Mouse (Mus musculus) heart, embryonic 11.5 days (tissue): Measurements from ENCODE around the gene Tenm2. TPM values are rescaled to one million over a fixed set of nuclear protein-coding genes. Genes with fewer than 3 reads are reported as not detected.

Experiments
- ATAC-seq: fragments of 200-750 bp; cut with Nextera tagmentation; replicated peaks from 2 replicates; pipeline ENCODE4 v1.8.0; 2017; ENCODE audit warnings: moderate library complexity; ENCODE audit not compliant: insufficient number of reproducible peaks, low FRiP score, low TSS enrichment
- H3K27ac ChIP-seq: fragments of 300-500 bp; sonication (generic); 2 replicates; pipeline ENCODE4 v1.5.1; 2014; ENCODE audit warnings: mild to moderate bottlenecking, low read depth, low read length
- H3K27me3 ChIP-seq: fragments of 300-500 bp; sonication (generic); 2 replicates; pipeline ENCODE4 v1.6.1; 2014; ENCODE audit warnings: mild to moderate bottlenecking, low read length, mixed read lengths; ENCODE audit not compliant: control insufficient read depth, insufficient read depth
- H3K36me3 ChIP-seq: fragments of 300-500 bp; sonication (generic); 2 replicates; pipeline ENCODE4 v1.6.1; 2014; ENCODE audit warnings: mild to moderate bottlenecking, low read length, moderate library complexity, mixed read lengths; ENCODE audit not compliant: control insufficient read depth, insufficient read depth
- H3K4me1 ChIP-seq: fragments of 300-500 bp; sonication (generic); 2 replicates; pipeline ENCODE4 v1.6.1; 2014; ENCODE audit warnings: low read length; ENCODE audit not compliant: control insufficient read depth, insufficient read depth
- H3K4me2 ChIP-seq: fragments of 300-500 bp; sonication (generic); 2 replicates; pipeline ENCODE4 v1.6.1; 2014; ENCODE audit warnings: mild to moderate bottlenecking, moderate library complexity
- H3K4me3 ChIP-seq: fragments of 300-500 bp; sonication (generic); 2 replicates; pipeline ENCODE4 v1.5.1; 2014; ENCODE audit warnings: low read depth, low read length
- H3K9ac ChIP-seq: fragments of 300-500 bp; sonication (generic); 2 replicates; pipeline ENCODE4 v1.6.1; 2014; ENCODE audit warnings: mild to moderate bottlenecking, low read depth, low read length, moderate library complexity
- H3K9me3 ChIP-seq: fragments of 300-500 bp; sonication (generic); replicated peaks from 2 replicates; pipeline ENCODE4 v1.6.1; 2016; ENCODE audit warnings: low read length; ENCODE audit not compliant: control insufficient read depth
- WGBS: fragments of 180-500 bp; shearing (Covaris S2); extraction: QIAGEN DNeasy Blood & Tissue Kit; methylation state at CpG from one replicate; pipeline ENCODE4 v1.1.7; 2014; ENCODE audit not compliant: insufficient replicate concordance; 5-methylcytosine and 5-hydroxymethylcytosine counted together
- polyA plus RNA-seq: library from polyadenylated mRNA; unstranded; fragments of >200 nt; fragmentation: Nextera tagmentation; extraction: Ambion mirVana; gene quantifications from 2 replicates; pipeline ENCODE4 v1.2.1, GENCODE M21; 2014

Tenm2 gene
- polyA plus RNA-seq, 1 experiment from 2014 or later = 1.4 TPM

DNA sequence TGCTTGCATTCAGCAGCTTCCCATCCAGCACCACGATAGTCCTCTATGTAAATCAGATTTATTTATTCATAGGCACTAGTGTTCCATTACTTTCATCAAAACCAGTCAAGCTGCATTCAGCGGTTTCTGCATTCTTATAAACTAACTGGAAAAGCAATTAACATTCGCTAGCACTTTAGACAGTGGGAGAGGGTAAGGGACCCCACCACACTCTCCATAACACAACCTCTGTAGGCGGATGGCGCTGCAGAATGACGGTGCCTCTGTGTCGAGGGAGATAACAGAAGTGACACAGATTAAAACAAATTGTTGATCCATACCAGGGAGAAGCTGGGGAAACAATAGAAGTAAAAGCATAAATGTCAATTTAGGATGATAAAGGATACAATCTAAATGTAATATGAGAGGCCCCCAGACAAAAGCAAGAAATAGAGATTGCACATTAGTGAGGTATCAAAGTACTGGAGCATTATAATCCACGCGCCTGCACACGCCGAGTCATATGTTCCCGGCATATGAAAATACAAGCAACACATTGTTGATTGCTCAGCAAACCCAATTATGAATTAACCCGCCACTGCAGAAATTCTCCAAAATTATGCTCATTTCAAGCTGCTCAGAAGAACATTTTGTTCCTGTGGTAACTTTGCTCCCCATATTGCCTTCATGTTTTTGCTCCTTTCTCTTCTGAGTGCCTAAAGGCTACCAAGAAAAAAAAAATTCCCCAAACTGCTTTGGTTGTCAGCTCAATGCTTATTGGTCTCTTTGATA lies 904.2 kb downstream of the Tenm2 start:
- ATAC-seq = no peak
- 63% methylated on average over 13 of the region's 13 CpGs for WGBS
- H3K4me2 ChIP-seq = no peak overlapping the region
- no peak overlapping the region for H3K9ac ChIP-seq
- H3K27ac ChIP-seq = no peak overlapping the region
- H3K27me3 ChIP-seq = no peaks in the 10 kb centered on the region
- H3K9me3 ChIP-seq = no peaks in the 10 kb centered on the region
- H3K36me3 ChIP-seq = no peaks in the 10 kb centered on the region
- H3K4me3 ChIP-seq = no peak overlapping the region
- H3K4me1 ChIP-seq = peaks cover 6% of the 10 kb centered on the region; the same call in 1 of the 2 replicates

DNA sequence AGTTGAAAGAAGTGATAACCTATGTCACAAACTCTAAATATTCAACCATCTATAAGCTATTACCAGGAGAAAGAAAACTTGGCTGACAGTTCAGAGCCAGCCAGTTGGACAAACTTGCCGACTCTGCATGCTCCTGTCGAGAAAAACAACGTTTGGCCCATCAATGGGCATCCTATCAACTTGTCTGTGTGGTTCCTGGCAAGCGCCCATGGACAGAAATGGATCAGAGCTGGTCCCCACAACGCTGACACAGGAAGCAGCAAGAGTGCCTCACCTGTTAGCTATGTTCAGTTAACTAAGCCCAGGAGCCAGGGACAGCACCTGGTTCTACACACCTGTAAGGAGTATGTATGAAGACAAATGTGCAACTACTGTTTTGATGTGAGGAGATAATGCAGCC lies 908.5 kb downstream of the Tenm2 start:
- Histone ChIP-seq H3K4me1 (peaks cover 5% of the 10 kb centered on the region; the same call in 1 of the 2 replicates), H3K36me3 (no peaks in the 10 kb centered on the region), H3K27me3 (no peaks in the 10 kb centered on the region), H3K4me2 (no peak overlapping the region), H3K9me3 (no peaks in the 10 kb centered on the region), H3K9ac (no peak overlapping the region), H3K4me3 (no peak overlapping the region), H3K27ac (no peak overlapping the region)
- WGBS = 71% methylated on average over 5 of the region's 5 CpGs
- ATAC-seq = no peak

DNA sequence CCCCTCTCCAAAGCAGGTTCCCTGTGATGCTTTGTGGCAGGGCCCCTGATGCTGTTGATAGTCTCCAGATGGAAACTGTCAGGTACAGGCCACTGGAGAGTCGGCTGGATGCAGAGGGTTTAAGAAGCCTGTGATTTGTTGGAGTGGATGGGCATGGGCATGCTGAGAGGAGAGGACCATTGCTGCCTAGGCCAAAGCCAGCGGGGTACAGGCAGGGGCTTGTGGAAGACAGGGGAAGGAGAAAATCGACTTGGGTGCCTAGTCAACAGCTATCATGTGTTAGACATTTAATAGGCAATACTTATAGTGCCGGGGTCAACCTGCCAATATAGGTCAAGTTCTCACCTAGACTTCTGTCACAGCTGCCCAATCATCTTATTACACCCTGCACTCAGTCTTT lies 926.4 kb downstream of the Tenm2 start:
- H3K9ac ChIP-seq = no peak overlapping the region
- ATAC-seq = no peak
- no peaks in the 10 kb centered on the region for H3K27me3 ChIP-seq
- WGBS = 48% methylated on average over 4 of the region's 4 CpGs
- H3K4me3 ChIP-seq = no peak overlapping the region
- no peak overlapping the region for H3K4me2 ChIP-seq
- H3K4me1 ChIP-seq = no peaks in the 10 kb centered on the region
- no peaks in the 10 kb centered on the region for H3K36me3 ChIP-seq
- no peaks in the 10 kb centered on the region for H3K9me3 ChIP-seq
- H3K27ac ChIP-seq = no peak overlapping the region

DNA sequence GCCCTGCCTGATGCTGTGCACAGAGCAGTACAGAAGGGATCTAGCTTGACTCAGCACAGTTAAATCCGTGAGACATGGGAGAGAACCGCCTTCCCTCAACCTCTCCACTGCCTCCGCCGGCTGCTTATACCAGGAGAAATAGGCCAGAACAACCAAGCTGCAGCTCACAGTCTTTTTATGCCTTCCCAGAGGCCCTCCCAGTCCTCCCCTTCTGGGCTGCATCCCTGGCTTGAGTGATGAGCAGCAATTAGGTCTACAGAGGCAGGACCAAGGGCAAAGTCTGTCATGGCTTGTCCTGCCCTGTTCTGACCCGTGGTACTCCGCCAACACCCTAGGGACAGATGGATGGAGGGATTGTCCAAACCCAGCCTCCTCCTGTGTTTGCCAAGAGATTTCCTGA lies 928.5 kb downstream of the Tenm2 start:
- H3K4me1 ChIP-seq = no peaks in the 10 kb centered on the region
- H3K9ac ChIP-seq = no peak overlapping the region
- no peaks in the 10 kb centered on the region for H3K27me3 ChIP-seq
- 80% methylated on average over 6 of the region's 6 CpGs for WGBS
- no peak overlapping the region for H3K4me3 ChIP-seq
- no peak overlapping the region for H3K4me2 ChIP-seq
- H3K27ac ChIP-seq = no peak overlapping the region
- no peak for ATAC-seq
- H3K9me3 ChIP-seq = no peaks in the 10 kb centered on the region
- no peaks in the 10 kb centered on the region for H3K36me3 ChIP-seq

DNA sequence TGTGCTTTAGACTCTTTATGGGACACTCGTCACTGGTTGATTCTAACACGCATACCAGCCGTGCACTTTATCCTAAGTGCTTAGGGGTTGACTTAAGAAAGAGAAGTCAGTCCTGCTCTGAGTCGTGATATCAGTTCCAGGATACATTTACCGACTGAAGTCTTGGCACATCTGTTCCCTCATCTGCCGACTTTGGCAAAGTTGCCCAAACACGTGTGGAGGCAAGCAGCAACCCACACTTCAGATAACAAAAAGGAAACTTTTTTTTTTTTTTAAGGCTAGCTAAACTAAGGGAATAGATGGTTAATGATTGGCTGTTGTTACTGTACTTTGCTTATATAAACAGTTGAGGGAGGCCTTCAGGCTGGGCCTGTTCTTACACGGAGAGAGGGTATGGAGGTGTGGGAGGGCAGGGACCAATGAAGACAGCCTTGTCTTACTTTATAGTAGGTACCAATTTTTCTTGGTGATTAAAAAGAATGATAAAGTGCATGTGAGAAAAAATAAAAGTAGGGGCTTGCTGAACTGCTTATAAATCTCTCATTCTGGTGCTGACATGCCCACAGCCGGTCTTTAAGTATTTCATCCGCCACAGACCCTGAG lies 930.3 kb downstream of the Tenm2 start:
- Histone ChIP-seq H3K9ac (no peak overlapping the region), H3K36me3 (no peaks in the 10 kb centered on the region), H3K4me1 (no peaks in the 10 kb centered on the region), H3K4me2 (no peak overlapping the region), H3K27ac (no peak overlapping the region), H3K9me3 (no peaks in the 10 kb centered on the region), H3K27me3 (no peaks in the 10 kb centered on the region), H3K4me3 (no peak overlapping the region)
- 58% methylated on average over 10 of the region's 10 CpGs for WGBS
- ATAC-seq = no peak

DNA sequence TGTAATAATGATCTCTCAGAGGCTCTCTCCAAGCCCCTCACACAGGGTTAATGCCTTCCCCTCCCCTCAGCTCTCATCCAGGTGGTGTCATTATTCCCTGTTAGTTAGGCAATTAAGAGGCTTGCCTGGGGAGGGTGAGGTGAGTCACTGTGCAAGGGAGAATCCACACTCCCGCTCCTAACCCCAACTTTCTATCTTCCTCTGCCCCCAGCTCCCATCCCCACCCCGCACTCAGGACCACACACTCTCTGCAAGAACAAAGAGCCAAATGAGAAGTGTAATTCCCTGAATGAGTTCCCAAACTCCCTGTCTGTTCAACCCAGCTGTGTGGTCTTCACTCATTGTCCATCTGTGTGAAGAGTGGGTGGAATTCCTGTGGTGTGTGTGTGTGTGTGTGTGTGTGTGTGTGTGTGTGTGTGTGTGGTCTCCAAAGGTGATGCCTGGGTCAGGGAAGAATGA lies 932.8 kb downstream of the Tenm2 start:
- ATAC-seq = no peak
- no peaks in the 10 kb centered on the region for H3K36me3 ChIP-seq
- WGBS = 66% methylated on average over 2 of the region's 2 CpGs
- H3K27me3 ChIP-seq = no peaks in the 10 kb centered on the region
- no peak overlapping the region for H3K4me2 ChIP-seq
- H3K4me3 ChIP-seq = no peak overlapping the region
- no peaks in the 10 kb centered on the region for H3K9me3 ChIP-seq
- H3K27ac ChIP-seq = no peak overlapping the region
- no peaks in the 10 kb centered on the region for H3K4me1 ChIP-seq
- no peak overlapping the region for H3K9ac ChIP-seq

DNA sequence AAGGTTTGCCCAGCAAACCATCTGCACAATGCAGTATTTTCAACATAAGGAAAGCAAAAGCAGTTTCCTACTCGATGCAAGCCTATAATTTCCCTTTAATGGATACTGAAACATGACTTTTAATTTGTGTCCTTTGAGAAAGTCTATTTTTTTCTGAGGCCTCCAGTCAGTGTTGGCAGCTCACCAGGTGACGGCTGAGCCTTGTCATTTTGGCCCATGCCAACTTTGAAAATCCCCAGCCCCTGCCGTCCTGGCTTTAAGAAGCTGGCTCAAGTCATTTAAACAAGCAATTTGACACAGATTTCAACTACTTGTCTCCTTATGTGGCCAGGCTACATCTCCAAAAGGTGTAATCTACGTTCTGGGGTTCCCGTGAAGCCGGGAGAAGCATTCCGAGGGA lies 933.7 kb downstream of the Tenm2 start:
- Histone ChIP-seq H3K36me3 (no peaks in the 10 kb centered on the region), H3K9ac (no peak overlapping the region), H3K27me3 (no peaks in the 10 kb centered on the region), H3K4me3 (no peak overlapping the region), H3K4me2 (no peak overlapping the region), H3K4me1 (no peaks in the 10 kb centered on the region), H3K9me3 (no peaks in the 10 kb centered on the region), H3K27ac (no peak overlapping the region)
- 60% methylated on average over 7 of the region's 7 CpGs for WGBS
- ATAC-seq = no peak

DNA sequence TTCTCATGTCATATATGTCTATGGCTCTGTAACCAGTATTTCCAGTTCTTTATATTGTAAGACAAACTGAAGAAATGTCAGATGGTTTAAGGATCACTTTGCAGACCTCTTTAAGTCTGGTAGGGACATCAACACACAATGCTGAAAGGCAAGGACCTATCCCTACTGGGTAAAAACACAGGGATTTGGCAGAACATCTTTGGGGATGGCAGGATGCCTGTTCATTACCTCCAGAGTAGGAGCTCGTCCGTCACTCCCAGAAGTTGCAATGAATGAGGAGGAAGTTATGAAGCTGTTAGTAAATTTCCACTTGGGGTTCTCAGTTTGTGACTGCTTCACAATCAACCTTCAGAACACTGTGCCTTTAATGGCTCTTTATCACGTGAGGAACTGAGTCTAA lies 939.2 kb downstream of the Tenm2 start:
- no peak overlapping the region for H3K4me3 ChIP-seq
- H3K27ac ChIP-seq = no peak overlapping the region
- H3K4me1 ChIP-seq = no peaks in the 10 kb centered on the region
- H3K9ac ChIP-seq = no peak overlapping the region
- ATAC-seq = no peak
- no peaks in the 10 kb centered on the region for H3K36me3 ChIP-seq
- no peaks in the 10 kb centered on the region for H3K9me3 ChIP-seq
- no peaks in the 10 kb centered on the region for H3K27me3 ChIP-seq
- 73% methylated on average over 3 of the region's 3 CpGs for WGBS
- no peak overlapping the region for H3K4me2 ChIP-seq

DNA sequence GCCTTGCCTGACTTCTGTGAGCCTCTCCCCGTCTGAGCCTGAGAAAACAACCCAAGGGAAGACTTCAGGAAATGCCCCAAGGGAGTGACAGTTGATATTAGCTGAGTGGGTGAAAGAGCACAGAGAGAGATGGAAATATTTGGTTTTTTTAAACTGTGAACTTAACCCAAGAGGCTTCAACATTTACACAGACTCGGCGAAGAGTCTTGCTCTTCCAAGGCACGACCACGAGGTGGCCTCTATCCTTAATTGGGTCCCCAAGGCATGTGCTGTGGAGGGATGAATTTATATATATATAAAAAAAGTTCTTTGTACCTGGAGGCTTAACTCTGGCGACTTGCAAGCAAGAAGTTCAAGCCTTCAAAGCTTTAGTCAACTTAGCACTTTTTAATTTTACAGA lies 943.6 kb downstream of the Tenm2 start:
- no peaks in the 10 kb centered on the region for H3K27me3 ChIP-seq
- no peak for ATAC-seq
- WGBS = 50% methylated on average over 6 of the region's 6 CpGs
- H3K36me3 ChIP-seq = no peaks in the 10 kb centered on the region
- no peak overlapping the region for H3K27ac ChIP-seq
- no peak overlapping the region for H3K4me3 ChIP-seq
- no peak overlapping the region for H3K9ac ChIP-seq
- no peak overlapping the region for H3K4me2 ChIP-seq
- no peaks in the 10 kb centered on the region for H3K4me1 ChIP-seq
- H3K9me3 ChIP-seq = no peaks in the 10 kb centered on the region
